Comparison of ENCODE assay signal across 6 mouse cellular contexts in genomic region chr10:121958741-121959140, GRCm38 (mm10).
"Had no signal": no experiment of that assay in that cellular context is flagged by ENCODE, and none has a peak within 500 bp of the region (broad histone marks: within the 10 kb centered on the region; RNA-seq: fewer than 3 reads in every experiment).

No protein-coding gene starts in this region.

- ATAC-seq: intestine, embryonic 15.5 days had no signal

- DNase-seq: kidney, adult 18-20 months; kidney, postnatal 14 days; left cerebral cortex, postnatal 4 days; lung, adult 18-20 months; thymus, postnatal 4 days had no signal
